Mouse (Mus musculus): ENCODE measurements at regions not wholly inside any gene's neighbourhood (a gene's known extent, or its start where the extent isn't known, plus 50 kb on each side); places are given as distances from the start of the nearest gene placed in this dataset.

- no peak for DNase-seq
These were observed 221.3 kb upstream of the Pde3a start for GRCm38 (mm10) chr6:141027787-141028186.

DNA sequence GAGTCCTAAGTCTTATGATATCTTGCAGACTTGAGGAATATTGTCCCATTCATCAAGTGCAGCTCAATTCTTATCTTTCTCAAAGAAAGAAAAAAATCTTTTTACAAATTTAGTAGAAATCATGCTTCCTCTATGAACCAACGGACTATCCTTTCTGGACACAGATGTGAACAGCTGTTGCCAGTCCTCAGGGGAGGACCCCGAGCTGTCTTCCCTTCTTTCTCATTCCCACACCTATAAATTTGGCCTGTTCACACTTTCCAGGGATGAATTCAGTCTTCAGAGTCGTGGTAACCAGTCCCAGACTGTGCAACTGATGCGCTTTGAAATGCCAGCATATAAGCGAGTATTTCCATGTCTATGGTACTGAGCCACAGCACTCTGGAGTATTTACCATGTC, 214.2 kb upstream of the Pde3a start:
- DNase-seq = no peak

- DNase-seq = no peak
These were observed 207.7 kb upstream of the Pde3a start for GRCm38 (mm10) chr6:141041358-141041757.

DNA sequence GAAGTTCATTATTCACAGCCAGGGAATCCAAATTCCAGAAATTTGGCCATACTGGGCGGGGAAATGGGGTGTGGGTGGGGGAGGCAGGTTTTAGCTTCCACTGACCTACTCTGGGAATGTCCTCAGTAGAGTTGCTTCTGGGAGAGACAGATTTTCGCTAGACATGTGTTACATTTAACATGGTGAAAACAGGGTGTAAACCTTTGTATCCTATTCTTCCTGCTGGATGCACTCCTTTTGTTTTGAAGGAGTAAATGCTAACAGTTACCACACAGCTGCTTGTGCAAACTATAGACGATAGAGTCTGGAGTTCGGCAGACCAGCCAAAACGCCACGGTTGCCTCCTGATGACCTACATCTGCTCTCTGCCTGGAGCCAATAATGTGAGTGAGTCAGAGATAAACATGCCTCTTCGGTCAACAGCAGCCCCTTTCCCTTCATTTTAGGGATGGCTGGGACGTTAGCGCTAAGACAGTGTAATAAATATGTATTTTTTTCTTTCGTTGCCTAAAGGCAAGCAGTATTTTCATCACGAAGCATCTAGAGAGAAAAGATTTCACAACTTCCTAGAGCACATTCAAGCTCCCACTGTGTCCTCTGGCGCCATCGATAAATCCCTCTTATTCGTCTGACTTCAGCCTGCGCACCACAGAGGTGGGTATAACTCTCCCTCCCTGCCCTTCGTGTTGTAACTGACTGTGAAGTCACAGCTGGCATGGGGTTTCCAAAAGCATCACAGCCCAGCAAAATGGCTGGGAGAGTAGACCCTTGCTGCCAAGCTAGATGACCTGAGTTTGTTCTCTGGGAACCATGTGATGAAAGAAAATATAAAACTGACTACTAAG, 207.1 kb upstream of the Pde3a start:
- peak; percentile 18 for DNase-seq

- DNase-seq = no peak
These were observed 200.8 kb upstream of the Pde3a start for GRCm38 (mm10) chr6:141048271-141048670.

DNA sequence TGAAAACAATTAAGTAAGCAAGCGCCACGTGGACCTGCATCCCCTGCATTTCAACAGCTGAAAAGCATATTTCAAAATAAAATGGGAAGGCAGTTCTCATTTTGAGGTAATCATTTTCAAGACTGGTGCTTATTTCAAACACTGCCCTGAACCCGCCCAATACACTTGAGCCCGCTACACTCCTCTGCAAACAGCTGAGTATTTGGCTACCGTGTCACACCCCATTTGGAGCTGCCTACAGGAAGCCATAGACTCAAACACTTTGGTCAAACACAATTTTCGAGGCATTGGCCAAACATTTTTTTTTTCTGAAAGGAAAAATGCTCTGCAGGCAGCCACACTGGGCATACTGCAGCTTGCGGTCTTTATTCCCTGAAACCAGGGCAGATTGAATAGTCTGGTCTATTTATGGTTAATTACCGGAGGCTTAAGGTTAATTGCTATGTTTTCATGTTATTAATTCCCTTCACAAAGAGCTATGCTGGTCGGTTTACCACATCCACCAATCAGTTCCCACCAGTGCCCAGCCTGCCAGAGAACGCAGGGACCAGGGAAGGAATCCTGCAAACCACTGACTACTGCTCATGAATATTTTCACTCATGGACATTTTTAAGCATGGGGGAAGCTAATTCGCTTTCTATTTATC, 198.9 kb upstream of the Pde3a start:
- DNase-seq = no peak

DNA sequence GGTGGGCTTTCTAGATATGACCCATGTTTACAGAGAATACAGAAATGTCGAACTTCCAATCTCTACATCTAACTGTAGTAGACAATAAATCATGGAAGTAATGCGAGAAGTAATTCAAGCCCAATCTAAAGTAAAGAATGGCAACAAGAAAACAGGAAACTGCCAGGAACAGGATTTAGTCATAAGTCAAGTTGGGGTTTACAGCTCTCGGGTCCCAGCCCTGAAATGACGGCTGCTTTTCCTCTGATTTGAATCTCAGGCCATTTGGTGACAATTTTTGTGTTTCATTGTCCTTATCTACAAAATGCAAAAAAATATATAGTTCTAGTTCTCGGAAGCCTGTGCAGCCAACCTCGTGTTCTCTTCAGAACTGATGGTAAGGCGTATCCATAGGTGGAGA, 195.0 kb upstream of the Pde3a start:
- DNase-seq = no peak

DNA sequence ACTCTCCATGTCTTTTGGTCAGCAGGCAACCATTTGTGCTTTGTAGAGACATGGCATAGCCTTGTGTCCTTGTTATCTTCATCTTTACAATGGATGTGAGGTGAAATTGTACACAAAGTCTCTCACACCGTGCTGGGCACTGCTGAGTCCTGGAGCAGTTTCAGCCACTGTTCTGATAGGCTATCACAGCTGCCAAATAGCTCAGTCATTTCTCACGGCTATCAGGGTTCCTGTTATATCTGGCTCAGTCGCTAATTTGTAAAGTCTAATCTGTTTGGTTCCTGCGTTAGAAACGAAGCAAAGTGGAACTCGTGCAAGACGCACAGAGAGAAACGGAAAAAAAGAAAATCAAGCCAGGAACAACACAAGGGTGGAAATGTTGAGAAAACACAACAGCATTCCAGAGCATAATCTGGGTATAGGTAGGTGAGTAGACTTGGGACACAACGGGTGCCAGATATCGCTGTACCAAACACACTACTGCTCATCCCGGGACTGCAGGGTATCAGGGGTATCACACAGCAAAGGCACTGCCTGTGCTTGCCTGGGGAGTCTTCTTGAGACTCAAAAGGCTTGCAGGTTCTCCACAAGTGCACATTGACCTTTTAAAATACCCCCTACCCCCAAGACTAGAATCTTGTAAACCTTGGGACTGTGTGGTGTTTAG, 189.7 kb upstream of the Pde3a start:
- no peak for DNase-seq

- DNase-seq = no peak
These were observed 183.3 kb upstream of the Pde3a start for GRCm38 (mm10) chr6:141065724-141066123.

- DNase-seq = no peak
These were observed 180.1 kb upstream of the Pde3a start for GRCm38 (mm10) chr6:141068861-141069467.

GRCm38 (mm10) chr6:141069896-141070295, 179.2 kb upstream of the Pde3a start:
- no peak for DNase-seq

DNA sequence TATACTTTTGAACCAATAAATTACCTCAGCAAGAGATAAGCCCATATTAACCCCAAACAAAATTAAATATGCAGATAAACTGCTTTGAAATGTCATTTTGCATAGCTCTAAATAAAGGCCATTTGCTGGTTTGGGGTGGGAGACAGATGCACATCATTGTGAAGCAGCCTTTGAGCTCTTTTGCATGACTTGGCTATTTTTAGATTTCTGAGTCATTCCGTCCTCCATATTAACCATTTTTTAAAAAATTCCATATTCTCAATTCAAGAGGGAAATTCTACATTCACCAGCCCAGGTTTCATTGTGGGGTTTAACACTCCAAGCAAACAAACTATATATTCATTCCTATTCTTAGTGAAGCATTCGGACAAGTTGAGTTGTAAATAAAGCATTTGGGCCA, 177.6 kb upstream of the Pde3a start:
- no peak for DNase-seq

- no peak for DNase-seq
These were observed 157.8 kb upstream of the Pde3a start for GRCm38 (mm10) chr6:141091076-141091780.

- DNase-seq = no peak
These were observed 157.3 kb upstream of the Pde3a start for GRCm38 (mm10) chr6:141091781-141092140.

DNA sequence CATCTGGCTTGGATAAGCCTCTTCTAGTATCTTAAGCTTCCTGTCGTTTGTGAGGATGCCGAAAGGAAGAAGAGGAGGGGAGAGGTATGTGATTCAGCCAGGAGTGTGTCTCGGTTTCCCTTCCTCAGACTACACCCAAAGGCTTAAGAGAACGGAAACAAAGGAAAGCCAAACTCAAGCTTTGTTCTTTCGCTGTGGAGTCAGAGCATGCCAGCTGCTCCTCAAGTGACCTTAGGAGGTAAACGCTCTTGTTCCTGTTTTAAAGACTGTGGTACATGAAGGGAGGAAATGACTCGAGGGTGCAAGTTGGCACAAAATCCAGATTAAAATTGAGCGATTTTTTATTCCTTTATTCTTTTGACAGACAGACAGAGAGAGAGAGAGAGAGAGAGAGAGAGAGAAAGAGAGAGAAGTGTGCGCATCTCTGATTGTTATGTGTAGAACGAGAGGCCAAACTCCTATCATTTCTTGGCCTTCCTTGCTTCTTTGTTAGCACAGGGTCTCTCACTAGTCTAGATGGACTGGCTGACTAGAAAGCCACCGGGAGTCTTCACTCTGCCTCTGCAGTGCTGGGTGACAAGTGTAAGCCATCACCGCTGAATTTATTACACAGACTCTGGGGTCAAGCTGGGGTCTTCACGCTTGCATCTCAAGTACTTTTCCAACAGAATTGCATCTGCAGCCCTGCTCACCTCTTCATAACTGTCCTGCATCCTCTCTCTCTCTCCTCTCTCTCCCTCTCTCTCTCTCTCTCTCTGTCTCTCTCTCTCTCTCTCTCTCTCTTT, 151.5 kb upstream of the Pde3a start:
- no peak for DNase-seq

DNA sequence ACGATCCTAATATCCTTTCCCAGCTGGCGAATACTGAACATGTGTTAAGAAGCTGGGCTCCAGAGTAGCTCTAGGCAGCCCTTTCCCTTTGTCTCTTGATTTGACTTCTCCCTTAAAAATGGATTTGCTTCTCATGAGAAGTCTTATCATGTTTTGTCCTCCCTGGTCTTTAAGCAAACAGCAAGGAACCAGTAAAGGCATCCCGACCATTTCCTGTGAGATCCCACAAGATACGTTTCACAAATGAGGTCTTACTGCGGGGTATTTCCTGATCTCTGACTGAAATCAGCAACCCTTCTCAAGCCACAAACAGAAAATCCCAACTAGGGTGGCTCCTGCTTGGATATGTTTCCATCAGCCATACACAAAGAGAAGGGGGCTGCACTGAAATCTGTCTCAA, 130.8 kb upstream of the Pde3a start:
- DNase-seq = no peak

- no peak for DNase-seq
These were observed 122.3 kb upstream of the Pde3a start for GRCm38 (mm10) chr6:141126614-141127396.

DNA sequence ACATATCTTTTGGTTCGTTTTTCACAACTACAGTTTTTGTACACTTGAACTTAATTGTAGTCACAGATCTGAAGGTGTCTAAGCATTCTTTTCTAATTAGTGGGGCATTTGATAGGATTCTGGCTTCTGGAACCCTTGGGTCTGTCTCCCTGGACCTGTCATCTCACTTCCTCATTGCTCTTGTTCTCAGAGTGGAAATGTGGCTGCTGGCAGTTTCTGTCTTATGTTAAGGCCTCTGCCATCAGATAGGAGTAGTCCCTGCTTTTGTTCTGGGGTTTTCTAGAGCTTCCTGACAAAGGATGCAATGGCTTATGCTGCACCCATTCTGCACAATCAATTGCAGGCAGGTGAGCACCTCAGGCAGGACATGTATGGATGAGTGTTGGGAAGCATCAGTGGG, 119.5 kb upstream of the Pde3a start:
- DNase-seq = no peak

- DNase-seq = no peak
These were observed 114.9 kb upstream of the Pde3a start for GRCm38 (mm10) chr6:141134176-141134575.

DNA sequence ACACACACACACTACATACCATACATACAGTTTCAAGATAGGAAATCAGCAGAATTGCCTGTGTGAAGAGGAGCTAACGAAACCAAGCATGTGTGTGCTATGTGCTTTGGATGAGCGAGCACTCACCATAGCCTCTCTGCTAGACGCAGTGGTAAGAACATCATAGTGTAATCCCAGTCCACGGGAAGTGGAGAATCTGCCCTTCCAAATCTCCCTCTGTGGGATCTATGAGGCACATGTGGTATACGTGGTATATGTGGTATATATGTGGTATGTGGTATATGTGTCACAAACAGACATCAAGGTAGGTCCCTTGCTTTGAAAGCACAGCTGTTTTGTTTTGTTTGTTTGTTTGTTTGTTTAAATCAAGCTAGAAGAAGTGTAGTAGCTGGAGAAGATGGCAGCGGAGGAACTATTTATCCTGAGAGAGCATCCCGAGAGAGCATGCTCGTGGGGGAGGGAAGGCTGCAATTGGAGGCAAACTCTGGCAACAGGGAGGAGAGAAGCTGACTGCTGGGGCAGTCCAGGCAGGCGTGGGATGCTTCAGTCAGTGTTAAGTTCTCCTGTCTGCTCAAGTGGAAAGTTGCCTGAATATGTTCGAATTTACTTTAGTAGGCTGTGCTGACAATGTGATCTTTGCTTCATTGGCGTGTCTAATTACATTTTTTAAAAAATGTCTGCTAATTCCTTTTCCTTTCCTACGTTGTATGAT, 112.2 kb upstream of the Pde3a start:
- DNase-seq = no peak

Measured in gastrocnemius, postnatal 10 days (tissue).